Mouse (Mus musculus) midbrain, embryonic 16.5 days (tissue): Measurements from ENCODE around the gene Rin1. TPM values are rescaled to one million over a fixed set of nuclear protein-coding genes. Genes with fewer than 3 reads are reported as not detected.
A peak's percentile ranks its signal among the peaks of the same experiment; 100 is the strongest.
"Not testable (repeated sequence)": the region's sequence is repeated elsewhere in the genome, so short reads cannot be mapped to it uniquely, and the experiment has no call there.

Experiments
- ATAC-seq: fragments of 200-750 bp; cut with Nextera tagmentation; 2 replicates; pipeline ENCODE4 v1.8.0; 2017; ENCODE audit warnings: moderate TSS enrichment
- H3K27ac ChIP-seq: fragments of 300-500 bp; sonication (generic); 2 replicates; pipeline ENCODE4 v1.5.1; 2014; ENCODE audit warnings: mild to moderate bottlenecking, low read length, mixed read lengths
- H3K27me3 ChIP-seq: fragments of 300-500 bp; sonication (generic); 2 replicates; pipeline ENCODE4 v1.6.1; 2014; ENCODE audit warnings: low read depth, low read length, mixed read lengths; ENCODE audit not compliant: control insufficient read depth, insufficient read depth
- H3K36me3 ChIP-seq: fragments of 300-500 bp; sonication (generic); 2 replicates; pipeline ENCODE4 v1.6.1; 2014; ENCODE audit warnings: mild to moderate bottlenecking, low read length, moderate library complexity, mixed read lengths; ENCODE audit not compliant: control insufficient read depth, insufficient read depth
- H3K4me1 ChIP-seq: fragments of 300-500 bp; sonication (generic); 2 replicates; pipeline ENCODE4 v1.6.1; 2014; ENCODE audit warnings: mild to moderate bottlenecking, low read length, mixed read lengths; ENCODE audit not compliant: control insufficient read depth, insufficient read depth
- H3K4me2 ChIP-seq: fragments of 300-500 bp; sonication (generic); 2 replicates; pipeline ENCODE4 v1.6.1; 2014; ENCODE audit warnings: mild to moderate bottlenecking, low read length, mixed read lengths
- H3K4me3 ChIP-seq: fragments of 300-500 bp; sonication (generic); 2 replicates; pipeline ENCODE4 v1.5.1; 2014; ENCODE audit warnings: low read depth, mild to moderate bottlenecking, low read length, moderate library complexity, mixed read lengths
- H3K9ac ChIP-seq: fragments of 300-500 bp; sonication (generic); 2 replicates; pipeline ENCODE4 v1.6.1; 2014; ENCODE audit warnings: low read depth, low read length, mixed read lengths
- H3K9me3 ChIP-seq: fragments of 300-500 bp; sonication (generic); replicated peaks from 2 replicates; pipeline ENCODE4 v1.6.1; 2014; ENCODE audit warnings: mild to moderate bottlenecking, low read length, mixed read lengths; ENCODE audit not compliant: control insufficient read depth, poor library complexity, severe bottlenecking
- WGBS: fragments of 180-500 bp; shearing (Covaris S2); extraction: QIAGEN DNeasy Blood & Tissue Kit; methylation state at CpG from one replicate; pipeline ENCODE4 v1.1.7; 2014; 5-methylcytosine and 5-hydroxymethylcytosine counted together
- polyA plus RNA-seq: library from polyadenylated mRNA; unstranded; fragments of >200 nt; fragmentation: Nextera tagmentation; extraction: Ambion mirVana; gene quantifications from 2 replicates; pipeline ENCODE4 v1.2.1, GENCODE M21; 2015

Gene Rin1
- polyA plus RNA-seq: 1.5 and 1.8 TPM in 2 replicates

DNA sequence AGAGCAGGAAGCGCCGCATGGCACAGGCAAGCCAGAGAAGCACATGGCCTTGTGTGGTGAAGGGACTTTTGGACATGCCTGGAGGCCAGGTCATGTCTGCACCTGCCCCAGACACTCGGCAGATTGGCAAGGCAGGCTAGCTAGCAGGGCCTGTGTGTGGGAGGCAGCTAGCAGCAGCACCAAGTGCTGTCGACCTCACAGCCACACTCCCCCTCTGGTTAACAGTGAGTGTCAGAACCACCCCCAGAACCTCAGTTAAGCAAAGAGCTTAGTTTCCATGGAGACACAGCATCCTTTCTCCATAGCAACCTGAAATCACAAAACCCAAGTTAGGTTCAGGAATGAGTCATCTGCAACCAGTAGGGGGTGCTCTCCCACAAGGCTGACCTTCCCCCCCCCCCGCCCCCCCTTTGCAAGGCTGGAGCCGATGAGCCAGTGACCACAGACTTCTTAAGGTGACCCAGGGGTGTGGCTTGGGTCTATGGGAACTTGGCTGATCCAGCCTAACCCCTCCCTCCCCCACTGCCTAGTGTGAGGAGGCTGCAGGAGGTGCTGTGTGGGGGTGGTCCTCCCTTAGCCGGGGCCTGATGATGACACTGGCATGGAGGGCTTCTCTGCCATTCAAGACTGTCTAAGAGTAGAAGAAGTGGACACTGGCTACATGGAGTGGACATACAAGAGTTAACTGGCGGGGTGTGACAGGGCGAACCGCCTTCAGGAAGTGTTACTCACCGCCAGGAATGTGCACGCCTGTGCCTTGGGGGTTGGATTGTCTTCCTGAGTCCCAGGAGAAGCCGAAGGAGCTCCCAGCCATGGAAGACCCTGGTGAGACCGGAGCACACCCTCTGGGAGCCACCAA lies at the start of gene Rin1:
TSS of gene Rin1 (plus strand) at position 435 of the 859 bp plus-strand sequence.
- Histone ChIP-seq H3K9ac (peak within 1 kb of the TSS; percentile 36; the same call in 1 of the 2 replicates), H3K27ac (no peak within 1 kb of the TSS), H3K36me3 (no peaks in the 10 kb centered on the region; the same call in 1 of the 2 replicates), H3K27me3 (peaks cover 35% of the 10 kb centered on the region), H3K4me1 (peaks cover 10% of the 10 kb centered on the region), H3K4me3 (no peak within 1 kb of the TSS), H3K4me2 (peak within 1 kb of the TSS; percentile 12; the same call in 1 of the 2 replicates), H3K9me3 (no peaks in the 10 kb centered on the region)
- peak; percentile 60 for ATAC-seq
- WGBS: 18% methylated on average over 13 of the region's 14 CpGs

DNA sequence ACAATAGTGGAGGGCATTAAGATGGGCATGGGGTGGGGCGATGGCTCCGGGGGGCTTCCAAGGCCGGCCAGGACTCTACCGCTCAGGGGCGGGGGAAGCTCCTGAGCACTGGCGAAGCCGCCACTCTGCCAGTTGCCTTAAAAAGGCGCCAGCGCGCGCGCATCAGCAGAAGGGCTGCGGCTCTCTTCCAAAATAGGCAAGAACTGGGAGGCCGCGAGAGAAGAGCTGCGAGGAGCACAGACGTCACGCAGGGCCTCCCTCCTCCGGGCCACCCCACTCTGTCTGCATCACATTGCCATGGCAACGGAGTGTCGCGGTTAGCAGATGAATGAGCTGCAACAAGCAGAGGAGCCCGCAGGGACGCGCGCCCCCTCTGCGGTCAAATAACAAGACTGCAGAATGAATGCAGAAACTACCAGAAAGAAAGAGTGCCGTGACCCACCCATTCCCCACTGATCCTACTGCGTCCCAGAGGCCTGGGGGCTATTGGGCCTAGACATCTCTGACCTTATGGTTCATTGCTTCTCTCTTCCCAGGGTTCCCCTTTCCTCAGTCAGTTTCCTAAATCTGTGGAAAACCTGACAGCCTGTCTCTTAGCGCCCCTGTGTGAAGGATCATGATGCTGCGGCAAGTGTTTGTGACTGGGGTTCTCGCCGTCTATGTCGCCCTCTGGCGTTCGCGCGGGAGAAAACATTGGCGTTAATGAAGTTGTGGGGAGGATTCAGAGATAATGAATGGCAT lies 48.4 kb upstream of the Rin1 start:
- Histone ChIP-seq H3K4me1 (peaks cover 24% of the 10 kb centered on the region), H3K4me2 (peak overlapping the region; percentile 72), H3K36me3 (no peaks in the 10 kb centered on the region), H3K9me3 (no peaks in the 10 kb centered on the region), H3K4me3 (peak overlapping the region; percentile 41), H3K9ac (peak overlapping the region; percentile 66), H3K27me3 (no peaks in the 10 kb centered on the region), H3K27ac (peak overlapping the region; percentile 95)
- peak; percentile 98 for ATAC-seq
- under 1% methylated on average over 39 of the region's 39 CpGs for WGBS

DNA sequence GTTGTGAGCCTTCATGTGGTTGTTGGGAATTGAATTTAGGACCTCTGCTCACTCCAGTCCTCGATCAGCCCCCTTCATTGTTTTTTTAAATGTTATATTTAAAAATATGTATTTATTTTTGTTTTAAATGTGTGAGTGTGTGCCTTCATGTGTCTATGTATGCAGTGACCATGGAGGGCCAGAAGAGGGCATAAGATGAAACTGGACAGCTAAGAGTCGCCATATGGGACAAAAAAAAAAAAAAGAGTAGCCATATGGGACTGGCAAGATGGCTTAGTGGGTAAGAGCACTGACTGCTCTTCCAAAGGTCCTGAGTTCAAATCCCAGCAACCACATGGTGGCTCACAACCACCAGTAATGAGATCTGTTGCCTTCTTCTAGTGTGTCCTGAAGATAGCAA lies 46.6 kb upstream of the Rin1 start:
- 60% methylated on average over 2 of the region's 2 CpGs for WGBS
- H3K4me3 ChIP-seq, H3K9ac ChIP-seq, H3K9me3 ChIP-seq, H3K27ac ChIP-seq, H3K27me3 ChIP-seq, H3K4me2 ChIP-seq, H3K36me3 ChIP-seq, ATAC-seq: not testable (repeated sequence)
- peaks cover 17% of the 10 kb centered on the region for H3K4me1 ChIP-seq

DNA sequence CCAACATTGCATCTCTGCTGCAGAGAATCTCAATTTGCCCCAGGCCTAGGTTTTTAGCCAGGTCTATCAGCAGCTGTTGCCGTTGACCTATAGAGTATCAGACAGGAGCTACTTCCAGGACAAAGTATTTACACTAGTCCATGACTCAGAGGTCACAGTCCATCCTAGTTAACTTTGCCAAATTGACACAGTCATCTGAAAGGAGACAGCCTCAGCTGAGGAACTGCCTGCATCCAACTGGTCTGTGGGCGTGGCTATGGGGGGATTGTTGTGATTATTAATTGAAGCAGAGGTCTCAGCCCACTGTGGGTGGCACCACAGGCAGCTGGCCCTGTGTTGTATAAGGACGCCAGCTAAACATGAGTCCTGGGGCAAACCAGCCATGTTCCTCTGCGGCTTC lies 45.4 kb upstream of the Rin1 start:
- ATAC-seq: no peak
- H3K4me3 ChIP-seq: no peak overlapping the region
- no peak overlapping the region for H3K27ac ChIP-seq
- no peaks in the 10 kb centered on the region for H3K36me3 ChIP-seq
- no peak overlapping the region for H3K4me2 ChIP-seq
- H3K4me1 ChIP-seq: peaks cover 4% of the 10 kb centered on the region
- WGBS: 73% methylated on average over 4 of the region's 4 CpGs
- H3K27me3 ChIP-seq: no peaks in the 10 kb centered on the region
- no peaks in the 10 kb centered on the region for H3K9me3 ChIP-seq
- no peak overlapping the region for H3K9ac ChIP-seq

DNA sequence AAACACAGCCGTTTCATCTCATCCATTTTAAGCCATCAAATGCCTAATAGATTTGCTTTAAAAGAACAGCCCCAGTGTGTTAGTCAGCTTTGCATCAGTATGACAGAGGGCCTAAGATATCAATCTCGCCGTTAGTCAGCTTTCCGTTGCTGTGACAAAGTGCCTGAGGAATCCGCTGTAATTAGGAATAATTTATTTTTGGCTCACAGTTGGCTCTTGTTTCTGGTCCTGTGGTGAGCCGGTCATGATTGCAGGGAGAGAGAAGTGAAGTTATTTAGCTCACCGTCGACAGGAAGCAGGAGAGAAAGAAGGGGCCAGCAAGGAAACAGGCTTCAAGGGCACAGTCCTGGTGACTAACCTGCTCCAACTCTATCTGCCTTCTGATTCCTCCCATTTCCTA lies 37.1 kb upstream of the Rin1 start:
- no peak overlapping the region for H3K4me2 ChIP-seq
- no peaks in the 10 kb centered on the region for H3K36me3 ChIP-seq
- no peaks in the 10 kb centered on the region for H3K4me1 ChIP-seq
- H3K27ac ChIP-seq: no peak overlapping the region
- H3K4me3 ChIP-seq: no peak overlapping the region
- 75% methylated on average over 8 of the region's 8 CpGs for WGBS
- ATAC-seq: no peak
- H3K27me3 ChIP-seq: no peaks in the 10 kb centered on the region
- no peaks in the 10 kb centered on the region for H3K9me3 ChIP-seq
- H3K9ac ChIP-seq: no peak overlapping the region

DNA sequence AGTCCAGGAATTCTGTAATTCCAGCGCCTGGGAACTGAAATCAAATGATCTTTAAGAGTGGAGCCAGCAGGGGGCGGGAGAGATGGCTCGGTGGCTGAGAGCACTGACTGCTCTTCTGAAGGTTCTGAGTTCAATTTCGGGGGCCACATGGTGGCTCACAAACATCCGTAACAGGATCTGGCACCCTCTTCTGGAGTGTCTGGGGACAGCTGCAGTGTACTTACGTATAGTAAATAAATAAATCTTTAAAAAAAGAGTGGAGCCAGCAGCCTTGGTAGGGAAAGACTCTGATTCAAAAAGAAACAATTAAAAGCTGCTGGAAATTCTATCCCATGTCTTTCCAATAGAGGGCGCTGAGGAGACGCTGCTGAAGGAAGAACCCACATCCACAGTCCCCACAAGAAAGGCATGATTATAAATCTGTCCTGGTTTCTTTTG lies 35.3 kb upstream of the Rin1 start:
- Histone ChIP-seq H3K36me3 (no peaks in the 10 kb centered on the region), H3K27me3 (no peaks in the 10 kb centered on the region), H3K4me3 (no peak overlapping the region), H3K4me1 (no peaks in the 10 kb centered on the region), H3K27ac (no peak overlapping the region), H3K9me3 (no peaks in the 10 kb centered on the region), H3K4me2 (no peak overlapping the region), H3K9ac (no peak overlapping the region)
- WGBS: 12% methylated on average over 8 of the region's 8 CpGs
- ATAC-seq: no peak

DNA sequence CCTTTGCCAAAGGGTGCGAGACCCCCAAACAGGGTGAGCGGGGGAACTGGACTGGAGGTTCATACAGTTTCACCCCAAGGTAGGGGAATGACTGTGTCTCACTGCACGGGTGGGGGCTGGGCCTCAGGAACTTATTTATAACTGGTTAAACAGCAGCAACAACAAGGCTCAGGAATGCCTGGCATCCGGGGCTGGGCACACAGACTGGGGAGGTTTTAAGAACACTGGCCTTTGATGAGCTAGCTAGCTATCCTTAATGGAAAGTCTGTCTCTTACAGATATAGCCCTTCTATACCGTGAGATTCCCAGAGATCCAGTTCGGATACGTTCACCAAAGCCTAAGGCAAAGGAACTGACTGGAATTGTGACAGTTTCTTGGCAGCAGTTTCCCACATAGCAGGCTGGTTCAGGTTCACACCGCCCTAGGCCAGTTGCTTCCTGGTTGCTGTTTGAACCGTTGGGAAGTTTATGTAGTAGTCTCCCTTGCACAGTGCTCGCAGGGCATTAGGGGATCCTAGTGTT lies 34.0 kb upstream of the Rin1 start:
- no peaks in the 10 kb centered on the region for H3K27me3 ChIP-seq

DNA sequence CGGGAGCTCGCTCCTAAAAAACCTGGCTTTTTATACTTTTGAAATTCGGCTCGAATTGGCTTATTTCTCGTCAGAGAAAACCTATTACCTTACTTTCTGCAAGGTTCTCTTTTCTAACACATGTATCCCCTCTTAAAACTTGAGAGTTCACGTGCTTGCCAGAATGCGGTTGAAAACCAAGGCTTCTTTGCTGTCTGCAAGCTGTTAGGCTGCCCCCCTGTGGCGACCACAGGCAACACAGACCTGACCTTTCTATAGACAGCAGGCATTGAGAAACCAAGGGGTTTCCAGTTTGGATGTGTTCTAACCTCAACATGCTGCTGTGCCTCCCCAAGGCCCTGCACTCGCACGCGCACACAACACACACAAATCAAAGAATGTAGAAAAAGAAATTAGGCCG lies 33.5 kb upstream of the Rin1 start:
- WGBS: 22% methylated on average over 12 of the region's 12 CpGs
- H3K27me3 ChIP-seq: no peaks in the 10 kb centered on the region

More for the DNA sequence above, 34.0 kb upstream of the Rin1 start:
- H3K9me3 ChIP-seq: no peaks in the 10 kb centered on the region
- whole genome bisulfite sequencing: 51% methylated on average over 10 of the region's 10 CpGs
- ATAC-seq: no peak
- no peaks in the 10 kb centered on the region for H3K36me3 ChIP-seq
- no peak overlapping the region for H3K4me2 ChIP-seq
- H3K4me1 ChIP-seq: no peaks in the 10 kb centered on the region
- H3K27ac ChIP-seq: no peak overlapping the region
- no peak overlapping the region for H3K4me3 ChIP-seq
- H3K9ac ChIP-seq: no peak overlapping the region

DNA sequence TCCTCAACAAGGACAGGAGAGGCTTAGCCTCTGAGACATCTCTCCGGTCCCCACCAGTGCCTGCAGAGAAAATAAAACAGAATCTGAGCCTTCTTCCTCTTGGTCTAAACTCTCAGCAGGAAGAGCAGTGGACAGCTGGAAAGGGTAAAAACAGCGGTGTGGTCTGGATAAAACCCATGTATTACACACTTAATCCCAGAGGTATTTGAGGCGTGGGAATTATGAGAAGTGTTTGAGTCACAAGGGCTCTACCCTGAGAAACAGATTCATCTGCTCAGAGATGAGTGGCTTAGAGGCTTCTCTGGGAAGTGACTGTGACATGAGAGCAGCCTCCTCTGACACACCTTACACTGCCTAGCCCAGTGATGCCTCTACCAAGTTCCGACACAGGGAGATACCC lies 32.7 kb upstream of the Rin1 start:
- Histone ChIP-seq H3K9ac (no peak overlapping the region), H3K4me3 (no peak overlapping the region), H3K27me3 (no peaks in the 10 kb centered on the region), H3K4me2 (no peak overlapping the region), H3K36me3 (no peaks in the 10 kb centered on the region), H3K9me3 (no peaks in the 10 kb centered on the region), H3K4me1 (no peaks in the 10 kb centered on the region), H3K27ac (no peak overlapping the region)
- ATAC-seq: no peak
- 85% methylated on average over 4 of the region's 4 CpGs for WGBS

More for the DNA sequence above, 33.5 kb upstream of the Rin1 start:
- no peaks in the 10 kb centered on the region for H3K36me3 ChIP-seq
- H3K4me3 ChIP-seq: no peak overlapping the region
- no peaks in the 10 kb centered on the region for H3K9me3 ChIP-seq
- no peak for ATAC-seq
- no peaks in the 10 kb centered on the region for H3K4me1 ChIP-seq
- H3K27ac ChIP-seq: no peak overlapping the region
- no peak overlapping the region for H3K4me2 ChIP-seq
- no peak overlapping the region for H3K9ac ChIP-seq
